Mouse (Mus musculus) midbrain, embryonic 11.5 days (tissue): Measurements from ENCODE around the gene 2310022A10Rik. TPM values are rescaled to one million over a fixed set of nuclear protein-coding genes. Genes with fewer than 3 reads are reported as not detected.
A peak's percentile ranks its signal among the peaks of the same experiment; 100 is the strongest.

ENCODE experiments used
- ATAC-seq: fragments of 200-750 bp; cut with Nextera tagmentation; 2 replicates; pipeline ENCODE4 v1.8.0; 2017; ENCODE audit warnings: moderate TSS enrichment, moderate library complexity; ENCODE audit not compliant: low FRiP score
- DNase-seq: peaks from one replicate; pipeline ENCODE4 v3.0.0; 2015; ENCODE audit warnings: low spot score; ENCODE audit errors: missing footprints
- H3K27ac ChIP-seq: fragments of 300-500 bp; sonication (generic); 2 replicates; pipeline ENCODE4 v1.5.1; 2014; ENCODE audit warnings: low read depth, low read length
- H3K27me3 ChIP-seq: fragments of 300-500 bp; sonication (generic); 2 replicates; pipeline ENCODE4 v1.6.1; 2014; ENCODE audit warnings: mild to moderate bottlenecking, low read length, moderate library complexity, mixed read lengths; ENCODE audit not compliant: control insufficient read depth, insufficient read depth
- H3K36me3 ChIP-seq: fragments of 300-500 bp; sonication (generic); 2 replicates; pipeline ENCODE4 v1.6.1; 2014; ENCODE audit warnings: mild to moderate bottlenecking, low read length, moderate library complexity, mixed read lengths; ENCODE audit not compliant: control insufficient read depth, insufficient read depth
- H3K4me1 ChIP-seq: fragments of 300-500 bp; sonication (generic); 2 replicates; pipeline ENCODE4 v1.6.1; 2014; ENCODE audit warnings: low read length; ENCODE audit not compliant: control insufficient read depth, insufficient read depth
- H3K4me2 ChIP-seq: fragments of 300-500 bp; sonication (generic); 2 replicates; pipeline ENCODE4 v1.6.1; 2014; ENCODE audit warnings: mild to moderate bottlenecking, moderate library complexity
- H3K4me3 ChIP-seq: fragments of 300-500 bp; sonication (generic); 2 replicates; pipeline ENCODE4 v1.5.1; 2014; ENCODE audit warnings: low read depth, low read length
- H3K9ac ChIP-seq: fragments of 300-500 bp; sonication (generic); 2 replicates; pipeline ENCODE4 v1.6.1; 2014; ENCODE audit warnings: low read length
- H3K9me3 ChIP-seq: fragments of 300-500 bp; sonication (generic); 2 replicates; pipeline ENCODE4 v1.6.1; 2016; ENCODE audit warnings: low read length; ENCODE audit not compliant: control insufficient read depth
- WGBS: fragments of 180-500 bp; shearing (Covaris S2); extraction: QIAGEN DNeasy Blood & Tissue Kit; methylation state at CpG from one replicate; pipeline ENCODE4 v1.1.7; 2014; 5-methylcytosine and 5-hydroxymethylcytosine counted together
- polyA plus RNA-seq: library from polyadenylated mRNA; unstranded; fragments of >200 nt; fragmentation: Nextera tagmentation; extraction: Ambion mirVana; gene quantifications from 2 replicates; pipeline ENCODE4 v1.2.1, GENCODE M21; 2014

2310022A10Rik gene
- polyA plus RNA-seq: 24.6 and 26.5 TPM in 2 replicates

DNA sequence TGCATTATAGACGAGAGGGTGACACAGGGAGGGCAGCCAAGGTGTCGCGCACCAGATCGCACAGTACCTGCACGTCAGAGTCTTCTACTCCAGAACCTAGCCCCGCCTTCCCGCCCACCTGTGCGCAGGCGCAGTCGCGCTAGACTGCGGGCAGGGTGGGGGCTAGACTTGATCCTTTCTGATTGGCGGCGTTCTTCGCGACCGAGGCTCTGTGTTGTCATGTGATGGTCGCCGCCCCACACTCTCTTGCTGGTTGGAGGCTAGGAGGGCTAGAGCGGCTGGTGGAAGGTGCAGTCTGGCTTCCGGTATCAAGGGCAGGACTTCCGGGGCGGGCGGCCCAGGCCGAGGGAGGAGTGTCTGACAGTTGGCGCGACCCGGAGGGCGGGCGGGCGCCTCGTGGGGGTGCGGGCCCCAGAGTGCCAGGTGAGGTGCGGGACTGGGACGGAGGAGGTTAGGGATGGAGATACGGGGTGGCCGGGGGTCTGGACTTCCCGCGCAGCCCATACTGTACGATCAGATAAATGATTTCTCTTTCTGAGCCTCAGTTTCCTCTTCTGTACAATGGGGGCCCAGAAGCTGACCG lies at the start of gene 2310022A10Rik, which contains the start of gene Pld3:
2310022A10Rik (plus strand) TSS at position 303 of the 583 bp plus-strand sequence.
Pld3 (minus strand) TSS at position 288 of the 583 bp plus-strand sequence.
- WGBS: 1% methylated on average over 41 of the region's 41 CpGs
- H3K4me3 ChIP-seq: peak within 1 kb of the TSS; percentile 82

DNA sequence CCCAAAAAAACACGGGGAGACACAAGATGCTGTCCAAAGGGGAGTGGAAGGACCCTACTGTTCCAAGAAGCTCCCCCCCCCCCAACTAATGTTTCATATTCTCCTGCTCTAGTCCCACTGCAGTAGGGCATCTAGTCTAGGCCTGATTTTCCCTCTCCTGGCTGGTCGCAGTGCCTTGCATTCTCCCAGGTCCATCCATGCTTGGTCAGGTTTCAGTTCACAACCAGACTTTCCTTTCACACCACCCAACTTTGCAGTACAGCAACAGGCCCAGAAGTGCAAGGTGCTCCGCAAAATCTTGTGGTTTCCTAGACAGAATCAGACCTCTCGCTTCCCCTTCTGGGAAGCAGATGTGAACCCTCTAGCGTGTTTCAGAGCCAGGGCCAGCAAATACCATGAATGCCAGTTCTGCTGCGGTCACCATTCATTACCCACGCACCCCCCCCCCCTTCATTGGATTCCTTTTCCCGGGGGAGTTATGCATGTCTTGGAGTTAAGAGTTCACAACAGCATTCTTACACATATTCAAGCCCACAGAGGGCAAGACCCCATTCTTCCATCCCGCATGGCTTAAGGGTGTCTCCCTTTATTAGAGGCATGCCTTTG lies 46.2 kb upstream of the 2310022A10Rik start:
- Histone ChIP-seq H3K36me3 (no peaks in the 10 kb centered on the region), H3K9ac (no peak overlapping the region)

More for the DNA sequence above, at the start of gene 2310022A10Rik, which contains the start of gene Pld3:
- DNase-seq (peak; percentile 98), ATAC-seq (peak; percentile 99)
- no peaks in the 10 kb centered on the region for H3K36me3 ChIP-seq
- peak within 1 kb of the TSS; percentile 25; the same call in 1 of the 2 replicates for H3K27ac ChIP-seq
- H3K27me3 ChIP-seq: no peaks in the 10 kb centered on the region
- peaks cover 10% of the 10 kb centered on the region for H3K4me1 ChIP-seq
- peak within 1 kb of the TSS; percentile 73 for H3K9ac ChIP-seq
- peak within 1 kb of the TSS; percentile 80 for H3K4me2 ChIP-seq
- no peaks in the 10 kb centered on the region for H3K9me3 ChIP-seq

DNA sequence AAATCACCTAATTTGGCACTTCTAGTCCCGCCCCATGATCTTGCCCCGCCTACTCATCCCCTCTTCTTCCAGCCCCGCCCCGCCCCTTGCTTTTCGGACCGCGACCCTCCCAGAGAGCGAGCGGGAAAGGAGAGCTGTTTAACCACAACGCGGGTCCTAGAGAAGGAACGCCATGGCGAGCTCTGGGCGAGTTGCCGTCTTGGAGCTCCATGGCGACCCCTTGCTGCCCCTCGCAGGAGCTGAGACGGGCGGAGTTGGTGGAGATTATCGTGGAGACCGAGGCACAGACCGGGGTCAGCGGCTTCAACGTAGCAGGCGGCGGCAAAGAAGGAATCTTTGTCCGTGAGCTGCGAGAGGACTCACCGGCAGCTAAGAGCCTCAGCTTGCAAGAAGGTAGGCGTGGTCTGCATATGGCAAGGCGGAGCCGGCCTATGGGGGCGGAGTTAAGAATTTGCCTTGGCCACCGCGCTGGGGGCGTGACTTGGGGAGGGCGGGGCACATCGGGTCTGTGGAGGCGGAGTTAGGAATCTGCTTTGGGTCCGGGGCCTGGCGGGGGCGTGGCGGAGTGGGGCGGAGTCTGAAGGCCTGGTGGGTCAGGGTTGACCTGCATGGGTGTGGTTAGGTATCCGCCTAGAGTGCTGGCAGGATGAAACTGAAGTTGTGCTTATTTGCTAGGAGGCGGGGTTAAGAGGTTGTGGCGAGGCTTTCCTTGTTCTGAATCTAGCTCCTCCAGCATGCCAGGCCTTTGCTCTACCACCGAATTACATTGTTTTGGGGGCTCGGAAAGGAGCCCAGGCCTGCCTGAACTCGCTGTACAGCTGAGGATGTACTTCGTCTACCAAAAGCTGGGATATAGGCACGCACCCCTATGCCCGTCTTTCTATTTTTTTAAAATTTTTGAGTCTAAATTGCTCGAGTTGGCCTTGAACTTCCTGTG lies 45.1 kb upstream of the 2310022A10Rik start:
- H3K4me2 ChIP-seq: peak overlapping the region; percentile 64
- H3K27ac ChIP-seq: peak overlapping the region; percentile 93
- no peaks in the 10 kb centered on the region for H3K36me3 ChIP-seq
- H3K4me1 ChIP-seq: peaks cover 8% of the 10 kb centered on the region; the same call in 1 of the 2 replicates
- H3K4me3 ChIP-seq: peak overlapping the region; percentile 47
- under 1% methylated on average over 53 of the region's 54 CpGs for WGBS
- peak; percentile 94 for ATAC-seq
- H3K9ac ChIP-seq: peak overlapping the region; percentile 75
- H3K9me3 ChIP-seq: no peaks in the 10 kb centered on the region
- peak; percentile 100 for DNase-seq
- no peaks in the 10 kb centered on the region for H3K27me3 ChIP-seq

More for the DNA sequence above, 46.2 kb upstream of the 2310022A10Rik start:
- DNase-seq: peak; percentile 87
- H3K27me3 ChIP-seq: no peaks in the 10 kb centered on the region
- H3K27ac ChIP-seq: no peak overlapping the region
- WGBS: 46% methylated on average over 9 of the region's 9 CpGs
- no peaks in the 10 kb centered on the region for H3K9me3 ChIP-seq
- H3K4me1 ChIP-seq: peaks cover 8% of the 10 kb centered on the region; the same call in 1 of the 2 replicates
- peak overlapping the region; percentile 64; the same call in 1 of the 2 replicates for H3K4me2 ChIP-seq
- peak overlapping the region; percentile 47; the same call in 1 of the 2 replicates for H3K4me3 ChIP-seq
- no peak for ATAC-seq

DNA sequence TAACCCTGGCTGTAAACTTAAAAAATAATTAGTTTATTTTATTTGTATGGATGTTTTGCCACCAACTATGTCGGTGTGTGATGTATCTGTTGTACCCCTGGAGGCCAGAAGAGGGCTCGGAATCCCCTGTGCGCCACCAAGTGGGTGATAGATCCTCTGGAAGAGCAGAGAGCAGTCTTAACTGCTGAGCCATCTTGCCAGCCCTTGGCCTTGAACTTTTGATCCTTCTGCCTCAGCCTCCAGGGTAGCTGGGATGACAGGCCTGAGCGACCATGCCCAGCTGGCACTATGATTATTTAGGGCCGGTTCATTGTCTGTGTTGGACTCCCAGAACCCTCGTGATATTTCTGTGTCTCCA lies 44.4 kb upstream of the 2310022A10Rik start:
- ATAC-seq (peak; percentile 50), DNase-seq (peak; percentile 88)
- peaks cover 8% of the 10 kb centered on the region; the same call in 1 of the 2 replicates for H3K4me1 ChIP-seq
- peak overlapping the region; percentile 64 for H3K4me2 ChIP-seq
- 28% methylated on average over 6 of the region's 6 CpGs for WGBS
- no peaks in the 10 kb centered on the region for H3K27me3 ChIP-seq
- peak overlapping the region; percentile 47; the same call in 1 of the 2 replicates for H3K4me3 ChIP-seq
- H3K36me3 ChIP-seq: no peaks in the 10 kb centered on the region
- no peaks in the 10 kb centered on the region for H3K9me3 ChIP-seq
- H3K9ac ChIP-seq: no peak overlapping the region
- peak overlapping the region; percentile 30; the same call in 1 of the 2 replicates for H3K27ac ChIP-seq

DNA sequence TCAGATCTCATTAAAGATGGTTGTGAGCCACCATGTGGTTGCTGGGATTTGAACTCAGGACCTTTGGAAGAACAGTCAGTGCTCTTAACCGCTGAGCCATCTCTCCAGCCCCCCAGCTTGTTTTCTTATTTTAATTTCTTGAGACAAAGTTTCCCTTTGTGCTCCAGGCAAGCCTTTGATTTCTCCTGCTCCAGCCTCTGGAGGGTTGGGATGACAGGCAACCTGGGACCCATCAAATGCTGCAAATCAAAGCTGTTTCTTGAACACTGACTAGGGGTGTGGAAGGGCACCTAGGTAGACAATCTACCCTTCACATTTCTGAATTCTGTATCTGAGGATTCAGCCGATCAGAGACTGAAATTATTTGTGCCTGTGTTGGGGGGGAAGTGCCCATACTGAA lies 42.2 kb upstream of the 2310022A10Rik start:
- Histone ChIP-seq H3K4me3 (no peak overlapping the region), H3K9me3 (no peaks in the 10 kb centered on the region), H3K27me3 (no peaks in the 10 kb centered on the region), H3K9ac (no peak overlapping the region), H3K36me3 (no peaks in the 10 kb centered on the region), H3K4me2 (no peak overlapping the region), H3K4me1 (peaks cover 8% of the 10 kb centered on the region; the same call in 1 of the 2 replicates), H3K27ac (no peak overlapping the region)
- DNase-seq (no peak), ATAC-seq (no peak)
- WGBS: 86% methylated on average over 2 of the region's 2 CpGs

DNA sequence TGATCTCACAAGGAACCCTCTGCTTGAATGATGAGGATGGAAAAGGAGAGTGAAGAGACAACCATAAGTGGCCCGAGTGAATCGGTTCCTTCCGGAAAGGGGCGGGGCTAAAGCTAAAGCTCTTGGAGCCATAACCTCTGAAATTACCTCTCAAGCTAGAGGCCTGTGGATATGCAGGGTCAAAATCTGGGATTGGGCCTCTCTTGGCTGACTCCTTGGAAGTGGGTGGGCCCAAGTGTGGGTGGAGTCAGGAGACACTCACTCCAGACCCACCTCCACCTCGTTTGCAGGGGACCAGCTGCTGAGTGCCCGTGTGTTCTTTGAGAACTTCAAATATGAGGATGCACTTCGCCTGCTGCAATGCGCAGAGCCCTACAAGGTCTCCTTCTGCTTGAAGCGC lies 38.1 kb upstream of the 2310022A10Rik start:
- DNase-seq (peak; percentile 62), ATAC-seq (no peak)
- Histone ChIP-seq H3K27me3 (no peaks in the 10 kb centered on the region), H3K9me3 (no peaks in the 10 kb centered on the region), H3K36me3 (no peaks in the 10 kb centered on the region), H3K27ac (no peak overlapping the region), H3K4me1 (no peaks in the 10 kb centered on the region), H3K4me2 (no peak overlapping the region), H3K9ac (no peak overlapping the region), H3K4me3 (no peak overlapping the region)
- WGBS: 79% methylated on average over 9 of the region's 9 CpGs

DNA sequence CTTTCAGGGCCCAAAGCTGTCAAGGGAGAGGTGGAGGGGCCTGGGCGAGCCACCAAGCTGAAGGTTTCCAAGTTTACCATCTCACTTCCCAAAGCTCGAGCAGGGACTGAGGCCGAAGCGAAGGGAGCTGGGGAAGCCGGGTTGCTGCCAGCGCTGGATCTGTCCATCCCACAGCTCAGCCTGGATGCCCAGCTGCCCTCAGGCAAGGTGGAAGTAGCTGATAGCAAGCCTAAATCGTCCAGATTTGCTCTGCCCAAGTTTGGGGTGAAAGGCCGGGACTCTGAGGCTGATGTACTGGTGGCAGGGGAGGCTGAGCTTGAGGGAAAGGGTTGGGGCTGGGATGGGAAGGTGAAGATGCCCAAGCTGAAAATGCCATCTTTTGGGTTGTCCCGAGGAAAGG lies 34.7 kb upstream of the 2310022A10Rik start:
- Histone ChIP-seq H3K4me3 (no peak overlapping the region), H3K9me3 (no peaks in the 10 kb centered on the region), H3K4me2 (no peak overlapping the region), H3K36me3 (no peaks in the 10 kb centered on the region), H3K27me3 (no peaks in the 10 kb centered on the region), H3K4me1 (no peaks in the 10 kb centered on the region), H3K27ac (no peak overlapping the region), H3K9ac (no peak overlapping the region)
- peak; percentile 65 for DNase-seq
- ATAC-seq: no peak
- WGBS: 85% methylated on average over 9 of the region's 9 CpGs

DNA sequence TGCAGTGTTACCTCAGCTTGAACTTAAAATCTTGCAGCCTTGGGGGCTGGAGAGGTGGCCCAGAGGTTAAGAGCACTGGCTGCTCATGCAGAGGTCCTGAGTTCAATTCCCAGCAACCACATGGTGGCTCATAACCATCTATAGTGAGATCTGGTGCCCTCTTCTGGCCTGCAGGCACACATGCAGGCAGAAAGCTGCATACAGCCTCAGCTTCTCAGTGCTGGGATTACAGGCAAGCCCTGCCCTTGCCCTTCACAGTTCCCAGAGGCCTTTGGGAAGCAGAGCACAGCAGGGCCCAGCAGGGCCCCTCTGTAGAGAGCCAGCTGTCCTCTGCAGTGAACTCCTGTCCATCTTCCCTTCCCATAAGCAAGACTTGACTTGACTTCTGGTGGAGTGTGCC lies 32.9 kb upstream of the 2310022A10Rik start:
- ATAC-seq: no peak
- no peaks in the 10 kb centered on the region for H3K27me3 ChIP-seq
- no peak overlapping the region for H3K27ac ChIP-seq
- no peak overlapping the region for H3K9ac ChIP-seq
- no peaks in the 10 kb centered on the region for H3K36me3 ChIP-seq
- H3K9me3 ChIP-seq: no peaks in the 10 kb centered on the region
- H3K4me2 ChIP-seq: no peak overlapping the region
- H3K4me3 ChIP-seq: no peak overlapping the region
- DNase-seq: peak; percentile 35
- H3K4me1 ChIP-seq: no peaks in the 10 kb centered on the region
